Mouse (Mus musculus) thymus, adult 18-20 months (tissue): ENCODE data around the gene Slc44a4.
"Not testable (repeated sequence)": the region's sequence is repeated elsewhere in the genome, so short reads cannot be mapped to it uniquely, and the experiment has no call there.

ENCODE experiments used
- DNase-seq, 2 experiments: peaks; one replicate each; pipeline ENCODE4 v3.0.0; 2022; ENCODE audit warnings: mixed read lengths in 2 of 2

The Slc44a4 gene

GRCm38 (mm10) chr17:34962125-34962524 lies 47.9 kb downstream of the Slc44a4 start:
- DNase-seq, result no peak

- DNase-seq, result no peak
These were observed 48.6 kb downstream of the Slc44a4 start for GRCm38 (mm10) chr17:34962841-34963240.

GRCm38 (mm10) chr17:34964640-34965049 lies 50.4 kb downstream of the Slc44a4 start:
- DNase-seq, result no peak

- no peak for DNase-seq
These were observed 51.4 kb downstream of the Slc44a4 start for GRCm38 (mm10) chr17:34965627-34966026.

- not testable (repeated sequence) for DNase-seq
These were observed 55.6 kb downstream of the Slc44a4 start, which contains the start of gene Gm20481 for GRCm38 (mm10) chr17:34969822-34970221. Gene Gm20481, plus strand, starts transcription at chr17:34969912.

- DNase-seq, result not testable (repeated sequence)
These were observed 56.6 kb downstream of the Slc44a4 start for GRCm38 (mm10) chr17:34970850-34971249.

- not testable (repeated sequence) for DNase-seq
These were observed 57.4 kb downstream of the Slc44a4 start for GRCm38 (mm10) chr17:34971694-34972068.

GRCm38 (mm10) chr17:34972069-34972749 lies 57.9 kb downstream of the Slc44a4 start, which contains the start of the genes Hspa1a and Hspa1l:
Gene Hspa1a, minus strand, starts transcription at chr17:34972156.
Gene Hspa1l, plus strand, starts transcription at chr17:34972703.
- peak; percentile 50 to 65 for DNase-seq

GRCm38 (mm10) chr17:34975581-34976492 lies 61.6 kb downstream of the Slc44a4 start:
- DNase-seq, result no peak

GRCm38 (mm10) chr17:34977000-34977399 lies 62.7 kb downstream of the Slc44a4 start:
- no peak for DNase-seq

GRCm38 (mm10) chr17:34978239-34978638 lies 64.0 kb downstream of the Slc44a4 start:
- no peak for DNase-seq

- no peak for DNase-seq
These were observed 65.4 kb downstream of the Slc44a4 start for GRCm38 (mm10) chr17:34979631-34980030.
